Mouse (Mus musculus) stomach, embryonic 14.5 days (tissue): Measurements from ENCODE around the gene Timm10b. TPM values are rescaled to one million over a fixed set of nuclear protein-coding genes. Genes with fewer than 3 reads are reported as not detected.

Experiments
- ATAC-seq: fragments of 200-750 bp; cut with Nextera tagmentation; 2 replicates; pipeline ENCODE4 v1.8.0; 2017; ENCODE audit warnings: low read depth, moderate TSS enrichment; ENCODE audit not compliant: insufficient number of reproducible peaks, insufficient read depth, low FRiP score
- H3K27ac ChIP-seq: fragments of 300-500 bp; sonication (generic); 2 replicates; pipeline ENCODE4 v1.5.1; 2014; ENCODE audit warnings: mild to moderate bottlenecking, low read length, moderate library complexity, mixed read lengths
- H3K27me3 ChIP-seq: fragments of 300-500 bp; sonication (generic); 2 replicates; pipeline ENCODE4 v1.6.1; 2014; ENCODE audit warnings: low read length, control low read depth, mixed read lengths; ENCODE audit not compliant: control insufficient read depth, insufficient read depth
- H3K36me3 ChIP-seq: fragments of 300-500 bp; sonication (generic); 2 replicates; pipeline ENCODE4 v1.6.1; 2014; ENCODE audit warnings: mild to moderate bottlenecking, control low read depth, low read length, moderate library complexity, mixed read lengths; ENCODE audit not compliant: control insufficient read depth, insufficient read depth
- H3K4me1 ChIP-seq: fragments of 300-500 bp; sonication (generic); 2 replicates; pipeline ENCODE4 v1.6.1; 2014; ENCODE audit warnings: low read length, control low read depth, mixed read lengths; ENCODE audit not compliant: control insufficient read depth, insufficient read depth
- H3K4me2 ChIP-seq: fragments of 300-500 bp; sonication (generic); replicated peaks from 2 replicates; pipeline ENCODE4 v1.6.1; 2014; ENCODE audit warnings: low read depth, low read length, control low read depth
- H3K4me3 ChIP-seq: fragments of 300-500 bp; sonication (generic); 2 replicates; pipeline ENCODE4 v1.5.1; 2014; ENCODE audit warnings: low read depth, low read length, control low read depth
- H3K9ac ChIP-seq: fragments of 300-500 bp; sonication (generic); replicated peaks from 2 replicates; pipeline ENCODE4 v1.6.1; 2014; ENCODE audit warnings: low read depth, mild to moderate bottlenecking, control low read depth, low read length, moderate library complexity, mixed read lengths
- H3K9me3 ChIP-seq: fragments of 300-500 bp; sonication (generic); 2 replicates; pipeline ENCODE4 v1.6.1; 2016; ENCODE audit warnings: low read depth, low read length, control low read depth; ENCODE audit not compliant: control insufficient read depth
- WGBS: fragments of 180-500 bp; shearing (Covaris S2); extraction: QIAGEN DNeasy Blood & Tissue Kit; methylation state at CpG from one replicate; pipeline ENCODE4 v1.1.7; 2014; 5-methylcytosine and 5-hydroxymethylcytosine counted together
- polyA plus RNA-seq: library from polyadenylated mRNA; unstranded; fragments of >200 nt; fragmentation: Nextera tagmentation; extraction: Ambion mirVana; gene quantifications from 2 replicates; pipeline ENCODE4 v1.2.1, GENCODE M21; 2014

Gene Timm10b
- 203 and 209 TPM in 2 replicates for polyA plus RNA-seq

DNA sequence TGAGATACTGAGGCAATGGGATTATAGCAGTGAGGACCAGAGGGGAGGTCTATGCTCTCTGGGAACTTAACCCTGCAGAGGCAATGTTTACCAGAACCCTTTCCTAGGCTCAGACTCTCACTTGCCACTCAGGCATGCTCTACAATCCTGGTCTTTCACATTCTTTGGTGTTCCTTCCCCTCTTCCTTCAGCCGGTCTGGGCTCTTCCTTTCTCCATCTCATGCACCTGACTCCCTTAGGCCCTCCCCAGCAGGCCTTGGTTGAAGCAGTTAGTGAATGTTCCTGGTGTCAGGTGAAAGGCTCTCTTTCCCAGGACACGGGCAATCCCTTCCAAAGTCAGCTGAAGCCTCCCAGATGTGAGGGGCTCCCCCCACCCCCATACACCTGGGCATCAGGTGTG is at the start of gene Timm10b:
TSS of gene Timm10b (plus strand) at position 301 of the 400 bp plus-strand sequence.
- Histone ChIP-seq H3K9ac (peak within 1 kb of the TSS; percentile 65), H3K9me3 (no peaks in the 10 kb centered on the region), H3K27ac (peak within 1 kb of the TSS; percentile 86), H3K4me2 (peak within 1 kb of the TSS; percentile 95), H3K27me3 (no peaks in the 10 kb centered on the region), H3K4me1 (peaks cover 15% of the 10 kb centered on the region), H3K36me3 (peaks cover 32% of the 10 kb centered on the region), H3K4me3 (peak within 1 kb of the TSS; percentile 67)
- no peak for ATAC-seq
- 2% methylated on average over 2 of the region's 2 CpGs for WGBS

DNA sequence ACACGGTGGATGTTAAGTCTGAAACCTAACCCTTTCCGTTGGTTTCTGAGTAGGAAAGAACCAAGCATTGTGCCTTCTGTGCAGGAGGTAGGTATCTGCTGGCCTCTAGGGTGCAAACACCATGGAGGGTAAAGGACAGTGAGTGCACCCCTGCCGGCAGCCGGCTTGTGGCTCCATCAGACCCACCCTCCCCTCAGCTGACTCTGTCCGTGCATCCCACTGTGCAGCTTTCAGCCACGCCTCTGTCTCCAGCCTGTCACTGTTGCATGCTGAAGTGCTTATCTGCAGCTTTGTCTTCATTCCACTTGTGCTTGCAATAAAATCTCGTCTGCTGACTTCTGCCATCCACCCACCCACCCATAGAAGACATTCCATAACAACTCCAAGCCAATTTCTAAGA is 49.8 kb upstream of the Timm10b start:
- no peak overlapping the region for H3K9ac ChIP-seq
- 35% methylated on average over 7 of the region's 7 CpGs for WGBS
- no peaks in the 10 kb centered on the region for H3K36me3 ChIP-seq
- no peak overlapping the region for H3K4me2 ChIP-seq
- no peak for ATAC-seq
- no peaks in the 10 kb centered on the region for H3K27me3 ChIP-seq
- no peak overlapping the region for H3K27ac ChIP-seq
- no peaks in the 10 kb centered on the region for H3K9me3 ChIP-seq
- no peaks in the 10 kb centered on the region for H3K4me1 ChIP-seq
- no peak overlapping the region for H3K4me3 ChIP-seq

DNA sequence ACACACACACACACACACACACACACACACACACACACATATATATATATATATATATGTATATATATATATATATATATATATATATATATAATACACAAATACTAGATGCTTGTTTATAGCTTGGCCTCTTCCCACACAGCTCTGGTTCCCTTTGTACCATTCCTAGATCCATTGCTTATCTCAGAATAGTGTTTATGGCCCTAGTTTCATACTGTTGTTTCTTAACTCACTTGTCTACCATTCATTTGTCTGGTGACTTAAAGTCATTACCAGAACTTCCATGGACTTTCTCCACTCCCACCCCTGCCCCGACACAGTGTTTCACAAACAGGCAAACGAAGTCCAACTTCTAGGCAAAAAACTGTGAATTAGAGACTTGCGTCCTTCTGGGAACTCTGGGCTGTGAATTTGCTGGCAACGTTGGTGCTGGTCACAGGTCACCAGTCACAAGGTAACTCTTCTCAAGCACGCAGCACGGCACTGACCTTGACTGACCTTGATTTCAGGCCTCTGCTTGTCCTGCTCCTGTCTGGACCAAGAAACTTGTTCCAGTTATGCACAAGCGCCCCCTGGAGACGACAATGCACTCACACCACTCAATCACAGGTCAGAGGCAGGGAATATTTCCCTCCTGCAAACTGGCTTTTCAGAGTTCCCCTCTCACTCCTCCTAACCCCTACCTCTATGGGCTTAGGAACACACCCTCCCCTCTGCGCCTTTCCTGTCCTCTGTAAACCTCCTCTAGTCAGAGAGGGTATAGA is 36.8 kb upstream of the Timm10b start:
- H3K4me2 ChIP-seq, result no peak overlapping the region
- ATAC-seq, result peak; percentile 56; the same call in 1 of the 2 replicates

DNA sequence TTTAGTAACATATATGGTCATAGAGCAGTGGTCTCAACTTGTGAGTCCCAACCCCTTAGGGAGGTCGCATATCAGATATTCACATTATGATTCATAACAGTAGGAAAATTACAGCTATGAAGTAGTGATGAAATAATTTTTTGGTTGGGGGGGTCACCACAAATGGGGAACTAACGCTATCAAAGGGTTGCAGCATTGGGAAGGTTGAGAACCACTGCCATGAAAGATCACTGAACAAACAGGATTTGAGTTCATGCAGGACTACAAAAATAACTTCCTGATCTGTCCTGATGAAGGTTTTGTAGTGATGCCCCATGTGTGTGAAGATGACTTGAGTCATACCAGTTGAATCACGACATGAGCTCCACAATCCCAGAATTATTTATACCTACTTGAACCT is 31.4 kb upstream of the Timm10b start:
- H3K27ac ChIP-seq, result no peak overlapping the region
- WGBS, result 88% methylated on average over 3 of the region's 3 CpGs
- H3K36me3 ChIP-seq, result peaks cover 24% of the 10 kb centered on the region
- ATAC-seq, result no peak
- peaks cover 6% of the 10 kb centered on the region; the same call in 1 of the 2 replicates for H3K9me3 ChIP-seq
- H3K27me3 ChIP-seq, result no peaks in the 10 kb centered on the region
- no peak overlapping the region for H3K4me3 ChIP-seq
- H3K4me1 ChIP-seq, result no peaks in the 10 kb centered on the region
- no peak overlapping the region for H3K9ac ChIP-seq
- H3K4me2 ChIP-seq, result no peak overlapping the region

More for the DNA sequence above, 36.8 kb upstream of the Timm10b start:
- Histone ChIP-seq H3K36me3 (no peaks in the 10 kb centered on the region), H3K27me3 (no peaks in the 10 kb centered on the region), H3K9me3 (peaks cover 6% of the 10 kb centered on the region; the same call in 1 of the 2 replicates), H3K4me1 (no peaks in the 10 kb centered on the region), H3K4me3 (no peak overlapping the region), H3K27ac (no peak overlapping the region), H3K9ac (no peak overlapping the region)
- WGBS, result 34% methylated on average over 9 of the region's 9 CpGs

DNA sequence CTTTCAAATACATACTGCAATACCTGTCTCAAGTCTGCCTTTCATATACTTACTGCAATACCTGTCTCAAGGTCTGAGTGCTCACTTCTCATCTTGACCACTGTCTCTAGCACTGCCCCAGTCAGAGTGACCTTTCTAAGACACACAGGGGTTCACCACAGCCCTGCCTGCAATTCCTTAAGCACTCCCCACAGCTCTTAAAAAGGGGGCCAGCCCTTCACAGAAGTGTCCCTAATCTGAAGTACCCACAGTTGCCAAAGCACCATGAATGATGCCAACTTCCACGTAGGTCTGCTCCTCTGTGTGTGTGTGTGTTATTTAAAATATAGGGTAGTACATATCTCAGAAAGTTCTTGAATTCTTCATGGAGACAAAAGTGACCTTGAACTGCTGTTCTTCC is 28.1 kb upstream of the Timm10b start:
- Histone ChIP-seq H3K4me1 (no peaks in the 10 kb centered on the region), H3K4me3 (no peak overlapping the region), H3K27ac (no peak overlapping the region), H3K9ac (no peak overlapping the region), H3K9me3 (no peaks in the 10 kb centered on the region), H3K4me2 (no peak overlapping the region), H3K27me3 (no peaks in the 10 kb centered on the region), H3K36me3 (peaks cover 41% of the 10 kb centered on the region)
- ATAC-seq, result no peak
- 91% methylated on average over 1 of the region's 1 CpGs for WGBS

DNA sequence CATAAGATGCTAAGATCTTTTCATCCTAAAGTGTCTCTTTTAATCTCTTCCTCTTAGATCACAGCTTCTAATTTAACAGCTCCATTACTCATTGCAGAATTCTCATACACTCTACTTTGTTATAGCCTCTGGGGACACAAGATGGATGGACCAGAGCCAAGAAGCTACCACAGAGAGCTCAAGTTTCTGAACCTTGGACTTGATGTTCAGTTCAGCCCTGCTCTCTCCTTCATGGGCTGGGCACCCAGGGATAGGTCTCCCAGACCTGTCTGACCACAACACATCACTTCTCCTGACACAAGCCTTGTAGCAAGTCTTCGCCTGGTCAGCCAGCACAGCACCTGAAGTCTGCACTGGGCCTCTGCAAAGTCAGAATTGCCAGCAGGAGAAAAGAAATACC is 25.5 kb upstream of the Timm10b start:
- H3K27ac ChIP-seq, result no peak overlapping the region
- no peak overlapping the region for H3K9ac ChIP-seq
- no peaks in the 10 kb centered on the region for H3K9me3 ChIP-seq
- peaks cover 65% of the 10 kb centered on the region for H3K36me3 ChIP-seq
- no peak overlapping the region for H3K4me2 ChIP-seq
- H3K4me1 ChIP-seq, result no peaks in the 10 kb centered on the region
- ATAC-seq, result no peak
- no peaks in the 10 kb centered on the region for H3K27me3 ChIP-seq
- WGBS, result 93% methylated on average over 1 of the region's 1 CpGs
- H3K4me3 ChIP-seq, result no peak overlapping the region

DNA sequence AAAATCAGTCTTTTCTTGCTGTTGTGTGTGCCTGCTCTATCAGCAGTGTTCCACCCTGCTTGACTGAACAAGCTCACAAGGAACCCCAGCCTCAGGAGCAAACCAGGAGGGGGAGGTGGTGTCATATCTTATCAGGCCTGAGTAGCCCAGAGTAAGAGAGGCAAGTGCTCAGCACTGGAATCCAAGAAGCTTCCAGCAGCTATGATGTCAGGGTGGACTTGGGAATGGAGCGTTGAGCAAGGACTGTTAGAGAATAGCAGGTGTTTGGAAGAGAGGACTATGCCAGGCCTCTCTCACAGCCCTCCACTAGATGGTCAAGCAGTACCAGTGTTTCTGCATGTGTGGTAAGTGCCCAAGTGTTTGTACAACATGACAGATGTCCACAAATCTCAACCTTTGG is 24.1 kb upstream of the Timm10b start:
- Histone ChIP-seq H3K27me3 (no peaks in the 10 kb centered on the region), H3K27ac (no peak overlapping the region), H3K9ac (no peak overlapping the region), H3K4me1 (no peaks in the 10 kb centered on the region), H3K9me3 (no peaks in the 10 kb centered on the region), H3K4me3 (no peak overlapping the region), H3K36me3 (peaks cover 64% of the 10 kb centered on the region), H3K4me2 (no peak overlapping the region)
- no peak for ATAC-seq
- WGBS, result 91% methylated on average over 1 of the region's 1 CpGs

DNA sequence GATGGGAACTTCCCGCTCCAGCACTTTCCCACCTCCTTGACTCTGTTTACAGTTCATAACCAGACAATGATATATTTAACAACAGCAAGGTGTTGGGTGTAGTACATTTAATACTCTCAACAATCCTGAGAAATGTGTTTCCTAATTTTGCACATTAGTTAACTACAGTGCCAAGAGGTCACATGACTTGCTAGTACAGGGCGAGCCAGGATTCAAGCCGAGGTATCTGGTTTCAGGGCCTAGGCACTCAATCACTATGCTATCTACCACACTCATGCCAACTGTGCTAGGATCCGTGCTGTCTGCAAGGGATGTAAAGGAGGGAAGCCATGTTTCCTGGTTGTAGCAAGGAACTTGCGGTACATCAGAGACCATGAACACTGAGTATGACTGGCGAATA is 23.3 kb upstream of the Timm10b start:
- Histone ChIP-seq H3K27ac (no peak overlapping the region), H3K9me3 (no peaks in the 10 kb centered on the region), H3K9ac (no peak overlapping the region), H3K36me3 (peaks cover 56% of the 10 kb centered on the region), H3K4me2 (no peak overlapping the region), H3K27me3 (no peaks in the 10 kb centered on the region), H3K4me1 (no peaks in the 10 kb centered on the region), H3K4me3 (no peak overlapping the region)
- 70% methylated on average over 6 of the region's 6 CpGs for WGBS
- ATAC-seq, result no peak

DNA sequence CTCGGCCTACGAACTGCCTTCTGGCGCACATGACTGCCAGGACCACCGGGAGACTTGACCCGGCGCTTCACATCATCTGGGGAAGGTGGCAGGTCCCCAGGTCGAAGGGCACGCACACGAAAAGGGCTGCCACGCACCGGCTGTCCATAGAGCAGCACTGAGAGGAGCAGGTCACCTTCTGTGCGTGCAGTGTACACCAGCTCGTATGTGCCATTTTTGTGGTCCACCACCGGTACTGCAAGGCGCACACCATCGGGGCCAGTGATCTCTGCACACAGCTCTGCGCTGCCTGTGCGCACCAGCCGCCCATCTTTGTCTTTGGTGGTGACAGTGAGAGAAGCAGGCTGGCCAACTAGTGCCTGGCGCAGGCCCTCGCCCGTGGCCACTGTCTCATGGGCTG is 22.0 kb upstream of the Timm10b start:
- Histone ChIP-seq H3K4me2 (no peak overlapping the region), H3K9me3 (no peaks in the 10 kb centered on the region), H3K4me3 (no peak overlapping the region), H3K27ac (no peak overlapping the region), H3K36me3 (peaks cover 48% of the 10 kb centered on the region), H3K4me1 (no peaks in the 10 kb centered on the region), H3K27me3 (no peaks in the 10 kb centered on the region), H3K9ac (no peak overlapping the region)
- ATAC-seq, result no peak
- 93% methylated on average over 22 of the region's 22 CpGs for WGBS
